Mouse (Mus musculus): ENCODE measurements around the gene Fut4.
"Not testable (repeated sequence)": the region's sequence is repeated elsewhere in the genome, so short reads cannot be mapped to it uniquely, and the experiment has no call there.

The Fut4 gene

DNA sequence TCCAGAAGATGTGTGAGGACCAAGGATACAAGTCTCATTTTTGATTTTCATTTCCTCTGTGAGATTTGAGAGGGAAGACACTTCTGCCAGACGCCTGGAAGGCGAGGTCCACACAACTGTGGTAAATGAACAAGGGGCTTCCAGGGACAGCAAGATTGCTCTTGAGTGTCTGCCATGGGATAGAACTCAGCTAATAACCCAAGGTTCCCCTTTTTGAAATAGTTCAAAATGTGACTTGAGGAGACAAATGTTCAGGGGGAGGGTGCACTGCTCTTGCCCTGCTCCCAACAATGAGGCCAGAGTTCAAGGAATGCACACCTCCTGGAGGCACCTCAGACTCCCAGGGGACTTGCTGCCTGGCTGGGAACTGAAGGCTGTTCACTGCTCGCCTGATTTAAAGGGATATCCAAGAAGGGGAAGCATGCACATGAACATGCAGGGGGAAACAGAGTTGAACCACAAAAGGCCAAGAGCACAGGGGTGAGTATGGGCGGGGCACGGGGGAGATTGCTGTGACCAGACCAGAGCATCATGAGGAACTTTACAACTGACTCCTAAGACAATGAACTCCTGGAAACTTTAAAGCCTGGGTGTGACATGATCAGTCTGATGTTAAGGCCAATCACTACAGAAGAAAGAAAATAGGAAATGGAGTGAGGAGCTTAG is 27.3 kb downstream of the Fut4 start:
- no peak for DNase-seq

DNA sequence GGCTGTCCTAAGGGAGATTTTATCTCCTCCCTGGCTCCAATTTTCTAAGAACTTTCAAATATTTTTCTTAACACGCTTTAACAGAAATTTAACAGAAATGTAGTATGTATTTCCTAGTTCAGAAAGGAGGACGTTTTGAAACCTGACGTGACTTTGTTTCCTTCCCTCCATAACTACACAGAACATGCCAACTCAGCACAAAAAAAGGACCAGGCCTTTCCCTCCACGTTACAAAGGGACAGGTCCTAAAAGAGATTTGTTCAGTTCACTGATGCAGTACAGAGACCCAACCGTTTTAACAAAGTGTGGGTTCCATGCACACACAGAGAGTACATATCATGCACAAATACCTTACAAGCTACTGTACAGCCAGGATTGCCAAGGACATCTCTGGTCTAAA is 30.6 kb downstream of the Fut4 start:
- DNase-seq = no peak

DNA sequence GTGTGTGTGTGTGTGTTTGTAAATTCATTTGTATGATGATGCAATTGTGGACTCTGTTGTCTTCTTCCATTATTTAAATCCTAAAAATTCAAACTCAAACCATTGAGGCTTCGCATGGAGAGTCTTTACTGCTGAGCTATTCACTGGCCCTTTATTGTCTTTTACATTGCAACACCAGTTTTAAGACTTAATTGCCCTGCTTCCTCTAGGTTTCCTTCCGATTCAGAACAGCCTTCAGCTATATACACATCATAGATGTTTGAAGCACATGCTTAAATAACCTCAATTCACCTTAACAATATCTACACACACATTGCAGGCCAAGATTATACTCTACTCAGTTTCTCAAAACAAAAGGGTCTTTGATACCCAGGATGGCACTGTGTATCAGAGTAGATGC is 31.8 kb downstream of the Fut4 start:
- no peak for DNase-seq

DNA sequence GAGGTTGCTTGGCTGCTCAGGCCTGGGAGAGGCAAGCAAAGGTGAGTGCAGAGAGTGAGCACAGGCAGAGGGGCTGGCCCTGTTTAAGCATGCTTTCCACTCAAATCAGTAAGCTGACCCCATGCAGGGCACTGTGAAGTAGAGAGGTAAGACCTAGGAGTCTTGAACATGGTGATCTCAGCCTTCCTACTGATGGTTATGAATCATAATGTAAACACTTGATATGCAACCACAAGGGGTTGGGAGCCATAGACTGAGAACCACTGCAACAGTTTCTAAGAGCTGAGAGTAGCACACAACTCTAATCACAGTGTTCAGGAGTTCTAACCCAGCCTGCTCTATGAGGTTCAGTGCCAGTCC is 33.9 kb downstream of the Fut4 start:
- no peak for DNase-seq

DNA sequence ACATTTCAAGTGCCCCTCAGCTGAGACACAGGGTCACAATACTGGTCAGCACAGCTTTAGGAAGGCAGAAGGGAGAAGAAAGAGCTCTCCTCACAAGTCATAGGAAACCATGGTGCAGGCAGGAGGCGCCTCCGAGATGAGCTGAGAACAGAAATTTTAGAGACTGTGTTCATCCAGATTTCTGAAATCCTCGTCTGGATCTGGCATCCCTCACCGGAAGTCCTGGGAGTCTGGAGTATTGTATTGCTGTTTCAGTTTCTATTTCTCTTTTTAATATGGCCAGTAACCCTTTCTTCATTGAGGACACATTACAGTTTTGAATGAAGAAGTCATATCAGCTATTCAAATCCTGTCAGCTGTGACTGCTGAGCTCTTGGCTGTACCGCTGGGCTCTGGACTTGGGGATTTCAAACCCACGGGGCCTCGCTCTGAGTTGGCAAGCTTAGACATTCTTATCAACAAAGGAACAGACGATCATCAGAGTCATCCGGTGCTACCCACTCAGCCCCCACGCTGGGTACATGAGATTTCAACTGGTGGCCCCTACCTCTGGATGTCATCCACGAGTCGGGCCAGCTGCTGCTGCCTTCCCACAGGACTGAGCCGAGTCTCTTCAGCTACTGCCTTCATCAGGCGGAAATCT is 34.4 kb downstream of the Fut4 start:
- DNase-seq = peak; percentile 56 to 59

DNA sequence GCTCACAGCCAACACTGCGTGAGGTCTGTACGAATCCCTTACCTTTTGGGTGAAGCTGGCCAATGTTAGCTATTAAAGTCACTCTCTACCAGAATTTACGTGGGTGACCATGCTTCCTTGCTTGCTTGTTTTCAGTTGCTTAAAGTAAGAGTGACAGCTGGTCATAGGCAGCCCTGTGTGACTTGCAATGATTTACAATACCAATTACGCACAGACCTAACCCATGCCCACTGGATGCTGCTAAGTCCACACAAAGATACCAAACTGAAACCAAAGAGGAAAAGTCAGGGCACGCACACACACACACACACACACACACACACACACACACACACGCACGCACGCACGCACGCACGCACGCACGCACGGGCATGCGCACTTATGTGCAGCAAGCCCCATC is 36.9 kb downstream of the Fut4 start:
- DNase-seq = no peak

DNA sequence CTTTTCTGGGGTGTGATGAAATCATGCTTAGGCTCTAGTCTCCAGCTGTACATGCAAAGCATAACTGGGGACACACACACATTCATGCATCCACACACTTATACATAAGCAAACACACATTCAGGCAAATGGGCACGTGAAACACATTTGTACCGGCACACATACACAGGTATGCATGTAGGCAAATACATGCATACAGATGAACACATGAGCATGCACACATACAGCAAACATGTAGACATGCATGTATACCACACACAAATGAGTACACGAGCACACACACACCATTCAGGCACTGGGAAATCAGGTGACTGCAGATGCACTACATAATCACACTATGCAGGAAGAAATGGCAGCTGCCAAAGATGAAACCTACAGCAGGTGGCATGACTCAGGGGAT is 41.3 kb downstream of the Fut4 start:
- DNase-seq = no peak

DNA sequence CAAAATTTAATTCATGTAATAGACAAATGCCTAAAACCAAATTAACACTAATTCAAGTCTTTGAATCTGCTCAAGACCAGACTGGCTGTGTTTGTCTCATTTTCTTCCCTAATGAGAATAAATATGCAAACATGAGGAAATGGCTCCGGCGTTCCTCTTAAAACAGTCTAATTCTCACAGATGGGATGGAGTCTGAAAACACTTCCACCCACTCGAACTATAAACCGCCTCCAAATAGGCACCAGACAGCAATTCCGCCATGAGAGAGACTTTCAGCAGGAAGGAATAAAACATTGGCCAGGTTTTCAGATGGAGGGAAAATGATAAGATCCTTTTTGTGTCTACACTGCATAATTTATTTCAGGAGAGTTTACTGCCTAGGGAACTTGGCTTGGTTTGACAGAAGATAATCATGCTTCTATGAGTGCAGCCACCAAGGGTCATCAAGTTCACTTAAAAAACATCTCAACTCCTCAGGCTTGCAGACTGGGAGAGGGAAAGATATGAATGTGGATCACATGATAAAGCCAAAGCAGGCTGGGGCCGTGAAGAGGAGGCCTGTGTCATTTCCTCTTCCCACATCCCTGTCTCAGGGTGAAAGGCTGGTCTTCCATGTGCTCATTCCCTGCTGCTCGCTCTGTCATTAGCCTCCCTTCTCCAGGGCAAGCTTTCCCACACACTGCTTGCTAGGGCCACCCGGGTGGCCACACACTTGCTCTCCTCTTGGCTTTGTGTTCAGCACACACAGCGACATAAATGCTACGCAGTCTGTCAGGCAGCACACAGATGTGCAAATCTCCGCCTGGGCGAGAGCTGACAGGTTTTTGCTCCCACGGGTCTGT is 46.7 kb downstream of the Fut4 start:
- no peak for DNase-seq

DNA sequence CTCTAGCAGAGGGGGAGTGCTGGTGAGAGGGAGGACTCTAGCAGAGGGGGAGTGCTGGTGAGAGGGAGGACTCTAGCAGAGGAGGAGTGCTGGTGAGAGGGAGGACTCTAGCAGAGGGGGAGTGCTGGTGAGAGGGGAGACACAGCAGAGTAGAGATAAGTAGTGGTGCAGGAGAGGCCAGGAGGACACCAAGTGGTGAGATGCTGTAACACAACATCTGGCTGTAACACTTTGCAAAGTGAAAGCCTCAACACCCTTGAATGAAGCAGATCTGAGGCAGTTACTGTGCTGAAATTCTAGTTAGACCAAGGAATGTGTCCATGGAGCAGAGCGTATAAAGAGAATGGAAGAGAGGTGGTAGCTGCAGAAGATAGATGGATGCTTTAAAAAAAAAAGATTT is 51.4 kb downstream of the Fut4 start:
- DNase-seq = not testable (repeated sequence)

DNA sequence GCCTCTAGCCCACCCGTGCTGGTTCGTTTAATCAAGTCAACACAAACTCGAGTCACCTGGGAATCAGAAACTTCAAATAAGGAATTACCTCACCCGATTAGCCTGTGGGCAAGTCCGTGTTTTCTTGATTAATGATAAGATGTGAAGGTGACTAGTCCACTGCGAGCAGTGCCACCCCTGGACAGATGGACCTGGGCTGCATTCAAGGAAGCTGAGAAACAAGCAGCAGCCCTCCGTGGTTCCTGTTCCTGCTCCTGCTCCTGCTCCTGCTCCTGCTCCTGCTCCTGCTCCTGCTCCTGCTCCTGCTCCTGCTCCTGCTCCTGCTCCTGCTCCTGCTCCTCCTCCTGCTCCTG is 52.9 kb downstream of the Fut4 start:
- no peak for DNase-seq

DNA sequence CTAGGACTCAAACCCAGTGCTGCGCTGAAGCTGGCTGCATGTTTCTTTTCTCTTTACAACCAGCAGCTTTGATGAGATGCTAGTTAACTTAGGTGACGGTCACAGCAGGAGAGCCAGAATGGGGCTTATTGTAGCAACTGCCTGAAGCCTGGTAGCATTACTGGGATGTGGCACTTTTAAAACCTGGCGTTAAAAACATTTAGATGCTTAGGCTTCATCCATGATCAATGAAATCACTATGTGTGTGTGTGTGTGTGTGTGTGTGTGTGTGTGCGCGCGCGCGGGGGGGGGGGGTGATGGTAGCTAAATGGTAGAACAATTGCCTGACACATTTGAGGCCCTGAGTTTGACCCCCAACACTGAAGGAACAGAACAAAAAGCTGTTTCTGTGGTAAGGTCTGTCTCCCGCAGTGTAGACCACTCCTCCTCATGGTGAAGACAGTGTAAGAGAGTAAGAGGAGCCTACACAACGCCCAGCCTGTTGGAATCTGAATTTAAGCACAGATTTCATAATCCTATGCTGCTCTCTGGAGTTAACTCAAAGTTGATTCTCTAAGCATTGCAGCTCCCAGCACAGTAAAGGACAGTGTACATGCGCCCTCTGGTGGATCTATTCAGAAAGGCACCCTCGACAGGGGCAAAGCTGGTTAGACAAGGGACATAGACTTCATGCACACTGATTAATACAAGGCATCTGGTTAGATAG is 53.5 kb downstream of the Fut4 start:
- peak; percentile 84 to 91 for DNase-seq
